Mouse (Mus musculus) duodenum, adult 2 months (tissue): ENCODE measurements around the gene Ier3. TPM values are rescaled to one million over a fixed set of nuclear protein-coding genes. Genes with fewer than 3 reads are reported as not detected.

ENCODE experiments used
- polyA plus RNA-seq: library from polyadenylated mRNA; depleted of rRNA; stranded (reverse); fragments of >200 nt; gene quantifications from 2 replicates; pipeline ENCODE4 v1.2.3, GENCODE M21; 2012; ENCODE audit warnings: low replicate concordance; rRNA removed

Ier3 gene
- polyA plus RNA-seq = 20.3 and 22.3 TPM in 2 replicates

GRCm38 (mm10) chr17:35821439-35822430, at the start of gene Ier3:
Gene Ier3, plus strand, starts transcription at chr17:35821684.

GRCm38 (mm10) chr17:35822964-35823937, 1.8 kb downstream of the Ier3 start, which contains the start of gene Flot1:
Gene Flot1, plus strand, starts transcription at chr17:35823230.

GRCm38 (mm10) chr17:35838122-35838544, 16.6 kb downstream of the Ier3 start, which contains the start of gene Tubb5:
Gene Tubb5, minus strand, starts transcription at chr17:35838306.

GRCm38 (mm10) chr17:35841076-35841950, 19.8 kb downstream of the Ier3 start, which contains the start of gene Mdc1:
Gene Mdc1, plus strand, starts transcription at chr17:35841515.

GRCm38 (mm10) chr17:35861198-35861857, 39.8 kb downstream of the Ier3 start, which contains the start of gene Nrm:
Gene Nrm, plus strand, starts transcription at chr17:35861318.

GRCm38 (mm10) chr17:35865481-35866280, 44.2 kb downstream of the Ier3 start, which contains the start of gene Ppp1r18:
Gene Ppp1r18, plus strand, starts transcription at chr17:35865593.

Other genes with a start within 250 kb of the Ier3 start
- gene Sfta2, start 220.1 kb upstream of the Ier3 start, polyA plus RNA-seq = 0.48 TPM in 1 of 2 replicates, not detected in the other
- 0.05 TPM in 1 of 2 replicates, not detected in the other for gene Gm9573, start 195.0 kb upstream of the Ier3 start, polyA plus RNA-seq
- 0.17 and 64.7 TPM in 2 replicates for gene Mucl3, start 178.0 kb upstream of the Ier3 start, polyA plus RNA-seq
- gene Vars2, start 154.1 kb upstream of the Ier3 start, polyA plus RNA-seq = 32.7 and 37.8 TPM in 2 replicates
- 14.5 and 14.8 TPM in 2 replicates for gene Gtf2h4, start 147.9 kb upstream of the Ier3 start, polyA plus RNA-seq
- 63.7 and 75.5 TPM in 2 replicates for gene Ddr1, start 117.1 kb upstream of the Ier3 start, polyA plus RNA-seq
- 39.8 and 40.1 TPM in 2 replicates for gene Flot1, start 1.5 kb downstream of the Ier3 start, polyA plus RNA-seq
- gene Tubb5, start 16.6 kb downstream of the Ier3 start, polyA plus RNA-seq = 105 and 114 TPM in 2 replicates
- 1.4 and 3.0 TPM in 2 replicates for gene Mdc1, start 19.8 kb downstream of the Ier3 start, polyA plus RNA-seq
- gene Nrm, start 39.6 kb downstream of the Ier3 start, polyA plus RNA-seq = 13.6 and 21.1 TPM in 2 replicates
- gene Ppp1r18, start 43.9 kb downstream of the Ier3 start, polyA plus RNA-seq = 16.2 and 25.7 TPM in 2 replicates
- 36.5 and 59.4 TPM in 2 replicates for gene Dhx16, start 58.1 kb downstream of the Ier3 start, polyA plus RNA-seq
- gene 2310061I04Rik, start 75.7 kb downstream of the Ier3 start, polyA plus RNA-seq = 180 and 283 TPM in 2 replicates
- 47.1 and 64.0 TPM in 2 replicates for gene Atat1, start 88.4 kb downstream of the Ier3 start, polyA plus RNA-seq
- gene Mrps18b, start 94.7 kb downstream of the Ier3 start, polyA plus RNA-seq = 74.3 and 76.9 TPM in 2 replicates
- gene Ppp1r10, start 94.8 kb downstream of the Ier3 start, polyA plus RNA-seq = 25.8 and 36.2 TPM in 2 replicates
- gene Abcf1, start 148.1 kb downstream of the Ier3 start, polyA plus RNA-seq = 60.3 and 89.7 TPM in 2 replicates
- 17.2 and 34.2 TPM in 2 replicates for gene Gnl1, start 158.2 kb downstream of the Ier3 start, polyA plus RNA-seq
- gene Prr3, start 158.6 kb downstream of the Ier3 start, polyA plus RNA-seq = 8.2 and 8.5 TPM in 2 replicates
- 1.2 and 1.9 TPM in 2 replicates for gene H2-T24, start 198.9 kb downstream of the Ier3 start, polyA plus RNA-seq
- gene H2-T23, start 211.2 kb downstream of the Ier3 start, polyA plus RNA-seq = 247 and 672 TPM in 2 replicates
- 22.4 and 45.9 TPM in 2 replicates for gene H2-T22, start 221.1 kb downstream of the Ier3 start, polyA plus RNA-seq
- not detected in 2 replicates for gene Gm6034, start 221.3 kb downstream of the Ier3 start, polyA plus RNA-seq
- 46.7 and 279 TPM in 2 replicates for gene Gm11127, start 236.7 kb downstream of the Ier3 start, polyA plus RNA-seq